Mouse (Mus musculus) limb, embryonic 12.5 days (tissue): ENCODE data around the gene Gsto2. TPM values are rescaled to one million over a fixed set of nuclear protein-coding genes. Genes with fewer than 3 reads are reported as not detected.

Source experiments
- ATAC-seq: fragments of 200-750 bp; cut with Nextera tagmentation; 2 replicates; pipeline ENCODE4 v1.8.0; 2017; ENCODE audit warnings: low read depth, moderate TSS enrichment; ENCODE audit not compliant: insufficient number of reproducible peaks, insufficient read depth, low FRiP score, low TSS enrichment
- H3K27ac ChIP-seq: fragments of 300-500 bp; sonication (generic); 2 replicates; pipeline ENCODE4 v1.5.1; 2016; ENCODE audit warnings: mild to moderate bottlenecking, moderate library complexity
- H3K27me3 ChIP-seq: fragments of 300-500 bp; sonication (generic); 2 replicates; pipeline ENCODE4 v1.6.1; 2016; ENCODE audit warnings: mild to moderate bottlenecking, moderate library complexity
- H3K36me3 ChIP-seq: fragments of 300-500 bp; sonication (generic); 2 replicates; pipeline ENCODE4 v1.6.1; 2016; ENCODE audit warnings: mild to moderate bottlenecking, moderate library complexity
- H3K4me1 ChIP-seq: fragments of 300-500 bp; sonication (generic); replicated peaks from 2 replicates; pipeline ENCODE4 v1.6.1; 2016
- H3K4me2 ChIP-seq: fragments of 300-500 bp; sonication (generic); 2 replicates; pipeline ENCODE4 v1.6.1; 2016; ENCODE audit warnings: mild to moderate bottlenecking, moderate library complexity
- H3K4me3 ChIP-seq: fragments of 300-500 bp; sonication (generic); replicated peaks from 2 replicates; pipeline ENCODE4 v1.5.1; 2016; ENCODE audit warnings: mild to moderate bottlenecking
- H3K9ac ChIP-seq: fragments of 300-500 bp; sonication (generic); replicated peaks from 2 replicates; pipeline ENCODE4 v1.6.1; 2016; ENCODE audit warnings: mild to moderate bottlenecking, moderate library complexity
- H3K9me3 ChIP-seq: fragments of 300-500 bp; sonication (generic); 2 replicates; pipeline ENCODE4 v1.6.1; 2016; ENCODE audit warnings: mild to moderate bottlenecking, moderate library complexity
- WGBS: fragments of 180-500 bp; shearing (Covaris S2); methylation state at CpG from one replicate; pipeline ENCODE4 v1.1.7; 2016; 5-methylcytosine and 5-hydroxymethylcytosine counted together
- polyA plus RNA-seq: library from polyadenylated mRNA; unstranded; fragments of >200 nt; fragmentation: Nextera tagmentation; extraction: Ambion mirVana; gene quantifications from 2 replicates; pipeline ENCODE4 v1.2.1, GENCODE M21; 2016

The Gsto2 gene
- polyA plus RNA-seq, 1 experiment from 2014 or later = 0.59 TPM

DNA sequence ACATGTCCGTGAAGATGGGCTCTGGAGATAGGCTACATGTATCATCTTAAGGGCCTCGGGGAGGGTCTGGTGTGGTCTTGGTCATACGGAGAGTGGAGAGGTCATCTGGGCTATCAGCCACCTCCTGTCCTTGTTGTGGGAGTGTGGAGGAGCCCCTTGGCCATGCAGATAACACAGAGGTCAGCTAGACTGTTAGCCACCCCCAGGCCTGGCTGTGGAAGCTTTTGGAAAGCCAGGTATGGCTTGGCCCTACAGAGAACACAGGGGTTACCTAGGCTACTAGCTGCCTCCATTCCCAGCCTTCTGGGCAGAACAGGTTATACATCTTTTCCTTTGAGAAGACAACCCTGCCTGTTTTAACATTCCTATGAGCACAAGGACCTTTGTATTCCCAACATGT, 2.8 kb upstream of the Gsto2 start:
- no peak overlapping the region for H3K9ac ChIP-seq
- H3K27ac ChIP-seq = no peak overlapping the region
- peaks cover 7% of the 10 kb centered on the region; the same call in 1 of the 2 replicates for H3K4me1 ChIP-seq
- ATAC-seq = no peak
- peaks cover 61% of the 10 kb centered on the region for H3K36me3 ChIP-seq
- no peaks in the 10 kb centered on the region for H3K27me3 ChIP-seq
- no peaks in the 10 kb centered on the region for H3K9me3 ChIP-seq
- no peak overlapping the region for H3K4me2 ChIP-seq
- H3K4me3 ChIP-seq = no peak overlapping the region
- 93% methylated on average over 3 of the region's 3 CpGs for WGBS

DNA sequence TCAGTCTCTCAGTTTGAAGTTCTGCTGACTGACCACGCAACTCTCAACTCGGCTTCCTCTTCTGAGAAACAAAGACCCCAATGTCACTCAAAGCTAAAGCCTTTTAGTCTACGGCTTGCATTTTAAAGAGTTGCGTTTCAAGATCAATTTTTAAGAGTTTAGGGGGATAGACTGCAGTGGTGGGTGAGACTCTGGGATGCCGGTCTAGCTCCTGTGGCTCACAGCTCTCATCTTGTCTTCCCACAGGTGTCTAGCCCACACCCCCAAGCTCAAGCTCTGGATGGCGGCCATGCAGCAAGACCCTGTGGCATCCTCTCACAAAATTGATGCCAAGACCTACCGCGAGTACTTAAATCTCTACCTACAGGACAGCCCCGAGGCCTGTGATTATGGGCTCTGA, 1.3 kb upstream of the Gsto2 start:
- H3K27me3 ChIP-seq = no peaks in the 10 kb centered on the region
- H3K9ac ChIP-seq = no peak overlapping the region
- no peak for ATAC-seq
- H3K4me3 ChIP-seq = no peak overlapping the region
- H3K27ac ChIP-seq = no peak overlapping the region
- H3K9me3 ChIP-seq = no peaks in the 10 kb centered on the region
- 96% methylated on average over 9 of the region's 9 CpGs for WGBS
- H3K4me2 ChIP-seq = no peak overlapping the region
- H3K36me3 ChIP-seq = peaks cover 47% of the 10 kb centered on the region
- peaks cover 12% of the 10 kb centered on the region; the same call in 1 of the 2 replicates for H3K4me1 ChIP-seq

DNA sequence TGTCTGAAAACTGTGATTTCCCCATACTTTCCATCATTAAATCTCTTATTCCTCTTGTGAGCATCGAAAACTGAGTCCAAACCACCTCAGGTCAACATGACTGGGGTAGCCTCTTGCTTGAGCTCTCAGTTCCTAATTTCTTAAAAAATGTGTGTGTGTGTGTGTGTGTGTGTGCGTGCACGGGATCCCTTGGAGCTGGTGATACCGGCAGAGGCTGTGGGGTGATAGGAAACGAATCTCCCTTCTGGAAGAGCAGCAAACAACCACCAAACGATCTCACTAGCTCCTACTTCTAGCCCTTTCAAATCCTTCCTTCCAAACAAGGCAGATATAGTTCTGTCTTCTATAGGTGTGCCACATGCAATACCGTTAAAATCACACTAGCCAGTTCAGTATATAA, 613 bp upstream of the Gsto2 start:
- H3K4me1 ChIP-seq = peaks cover 15% of the 10 kb centered on the region
- no peak overlapping the region for H3K27ac ChIP-seq
- ATAC-seq = no peak
- WGBS = 84% methylated on average over 7 of the region's 7 CpGs
- peaks cover 40% of the 10 kb centered on the region for H3K36me3 ChIP-seq
- H3K4me3 ChIP-seq = peak overlapping the region; percentile 65
- H3K27me3 ChIP-seq = no peaks in the 10 kb centered on the region
- peak overlapping the region; percentile 78 for H3K4me2 ChIP-seq
- H3K9me3 ChIP-seq = no peaks in the 10 kb centered on the region
- H3K9ac ChIP-seq = peak overlapping the region; percentile 80; the same call in 1 of the 2 replicates

DNA sequence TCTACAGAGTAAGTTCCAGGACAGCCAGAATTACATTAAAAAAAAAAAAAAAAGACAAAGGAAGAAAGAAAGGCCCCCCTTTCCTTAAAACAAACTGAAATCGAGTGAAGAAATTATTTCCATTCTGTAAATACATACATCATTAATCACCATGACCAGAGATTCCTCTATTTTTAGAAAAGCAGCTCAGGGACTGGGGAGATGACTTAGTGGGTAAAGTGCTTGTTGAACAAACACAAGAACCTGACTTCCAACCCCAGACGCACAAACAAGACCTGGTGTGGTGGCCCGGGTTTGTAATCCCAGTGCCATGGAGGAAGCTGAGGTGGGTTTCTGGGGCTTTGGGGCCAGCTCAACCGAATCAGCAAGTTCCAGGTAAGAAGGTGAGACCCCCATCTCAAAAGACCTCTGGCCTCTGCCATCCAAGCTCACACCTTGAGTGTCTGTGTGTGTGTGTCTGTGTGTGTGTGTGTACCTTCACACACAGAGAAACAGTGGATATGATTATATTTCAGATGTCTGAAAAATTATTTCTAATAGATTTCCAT, 2.4 kb downstream of the Gsto2 start:
- no peak for ATAC-seq
- no peaks in the 10 kb centered on the region for H3K9me3 ChIP-seq
- H3K27me3 ChIP-seq = no peaks in the 10 kb centered on the region
- H3K4me1 ChIP-seq = peaks cover 21% of the 10 kb centered on the region
- no peak overlapping the region for H3K4me2 ChIP-seq
- WGBS = 74% methylated on average over 4 of the region's 4 CpGs
- peaks cover 18% of the 10 kb centered on the region for H3K36me3 ChIP-seq
- H3K27ac ChIP-seq = no peak overlapping the region
- H3K4me3 ChIP-seq = no peak overlapping the region
- no peak overlapping the region for H3K9ac ChIP-seq

DNA sequence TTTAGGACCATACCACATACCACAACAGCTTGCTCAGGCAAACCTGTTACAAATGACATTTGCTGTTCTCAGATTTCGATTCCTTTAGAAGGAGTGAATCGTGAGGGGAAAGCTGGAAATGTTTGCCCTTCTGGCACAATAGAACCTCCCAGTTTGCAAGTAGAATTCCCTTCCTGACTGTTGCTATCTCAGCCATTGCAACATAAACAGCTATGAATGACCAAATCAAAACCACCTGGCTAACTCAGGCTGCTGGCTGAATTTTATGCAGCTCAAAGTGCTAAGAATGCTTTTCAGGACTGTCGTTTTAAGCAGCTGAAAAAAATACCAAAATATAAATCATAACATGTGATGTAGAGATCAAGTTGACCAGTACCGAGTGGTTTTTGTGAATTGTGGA, 3.6 kb downstream of the Gsto2 start:
- Histone ChIP-seq H3K9ac (no peak overlapping the region), H3K4me2 (no peak overlapping the region), H3K27me3 (peaks cover 1% of the 10 kb centered on the region; the same call in 1 of the 2 replicates), H3K27ac (peak overlapping the region; percentile 72), H3K9me3 (no peaks in the 10 kb centered on the region), H3K4me3 (no peak overlapping the region), H3K4me1 (peaks cover 21% of the 10 kb centered on the region), H3K36me3 (peaks cover 6% of the 10 kb centered on the region)
- WGBS = 35% methylated on average over 4 of the region's 4 CpGs
- no peak for ATAC-seq

DNA sequence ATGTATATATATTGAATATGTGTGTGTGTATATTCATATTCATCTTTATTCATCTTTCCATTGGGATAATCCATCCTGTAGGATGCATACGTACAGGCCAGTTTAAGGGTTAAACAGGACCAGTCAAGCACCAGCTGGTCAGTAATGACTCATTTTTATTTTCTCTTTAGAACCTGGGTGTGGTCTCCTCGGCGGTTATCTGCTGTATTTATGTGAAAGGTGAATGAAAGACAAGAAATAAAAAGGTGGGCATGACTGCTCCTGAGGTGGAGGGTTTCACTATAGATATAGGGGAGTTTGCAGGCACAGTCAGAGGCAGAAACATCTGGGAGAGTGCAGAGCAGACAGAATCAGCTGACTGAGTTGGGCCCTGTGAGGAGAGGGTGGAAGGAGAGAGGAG, 4.2 kb downstream of the Gsto2 start:
- no peaks in the 10 kb centered on the region; the same call in 1 of the 2 replicates for H3K36me3 ChIP-seq
- peaks cover 21% of the 10 kb centered on the region for H3K4me1 ChIP-seq
- H3K4me2 ChIP-seq = no peak overlapping the region
- no peaks in the 10 kb centered on the region for H3K9me3 ChIP-seq
- H3K9ac ChIP-seq = no peak overlapping the region
- no peak overlapping the region for H3K4me3 ChIP-seq
- H3K27me3 ChIP-seq = peaks cover 3% of the 10 kb centered on the region; the same call in 1 of the 2 replicates
- ATAC-seq = no peak
- 44% methylated on average over 3 of the region's 3 CpGs for WGBS
- 0 out of 2 replicates have a peak overlapping the region, but pooled peaks have one; percentile 72 for H3K27ac ChIP-seq

DNA sequence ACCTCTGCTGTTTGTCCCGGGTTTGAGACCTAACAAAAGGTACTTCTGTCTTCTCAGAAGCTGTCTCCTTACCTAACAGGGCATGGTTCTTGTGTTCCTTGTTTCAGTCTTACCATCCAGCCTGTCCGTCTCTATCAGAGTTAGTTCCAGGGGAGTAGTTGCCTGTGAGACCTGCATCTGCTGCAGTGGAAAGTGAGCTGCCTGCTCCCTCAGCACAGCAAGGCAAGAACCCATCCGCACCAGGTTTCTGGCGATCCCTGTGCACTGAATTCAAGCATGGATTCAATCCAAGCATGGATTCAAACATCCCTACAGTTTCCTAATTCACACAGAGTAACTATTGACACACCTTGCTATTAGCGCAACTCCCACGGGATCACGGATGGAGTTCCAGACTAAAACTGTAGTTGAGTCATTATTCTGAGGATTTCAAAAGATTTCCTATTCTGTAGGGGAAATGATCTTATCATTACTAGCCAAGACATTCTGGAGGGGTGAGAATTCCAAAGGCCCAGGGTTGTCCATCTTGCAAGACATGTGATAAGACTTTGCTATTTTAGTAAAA, 4.8 kb downstream of the Gsto2 start:
- H3K9me3 ChIP-seq = no peaks in the 10 kb centered on the region

DNA sequence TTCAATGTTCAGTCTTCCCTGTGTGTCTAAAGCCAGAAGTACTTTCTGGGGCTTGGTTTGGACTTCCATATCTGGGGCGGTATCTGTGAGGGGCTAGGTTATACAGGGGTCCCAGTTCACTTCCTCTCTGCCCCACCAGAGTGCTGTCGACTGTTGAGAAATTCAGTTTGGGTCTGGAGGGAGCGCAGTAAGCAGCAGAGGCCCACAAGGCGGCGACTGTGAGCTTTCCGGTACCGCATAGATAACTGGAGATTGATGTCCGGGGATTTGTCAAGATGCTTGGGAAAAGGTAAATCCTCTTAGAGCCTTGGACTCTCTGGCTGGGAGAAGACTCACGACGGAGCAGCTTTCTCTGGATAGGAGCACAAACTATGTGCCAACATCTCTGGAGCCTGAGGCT, 6.2 kb downstream of the Gsto2 start:
- no peaks in the 10 kb centered on the region for H3K36me3 ChIP-seq
- no peak overlapping the region for H3K9ac ChIP-seq
- 35% methylated on average over 10 of the region's 10 CpGs for WGBS
- no peak overlapping the region for H3K27ac ChIP-seq
- no peak for ATAC-seq
- no peak overlapping the region for H3K4me3 ChIP-seq
- peaks cover 7% of the 10 kb centered on the region for H3K27me3 ChIP-seq
- no peaks in the 10 kb centered on the region for H3K9me3 ChIP-seq
- H3K4me2 ChIP-seq = no peak overlapping the region
- peaks cover 14% of the 10 kb centered on the region for H3K4me1 ChIP-seq

More for the DNA sequence above, 4.8 kb downstream of the Gsto2 start:
- Histone ChIP-seq H3K4me3 (no peak overlapping the region), H3K4me1 (peaks cover 17% of the 10 kb centered on the region), H3K36me3 (no peaks in the 10 kb centered on the region), H3K27ac (0 out of 2 replicates have a peak overlapping the region, but pooled peaks have one; percentile 45), H3K27me3 (peaks cover 3% of the 10 kb centered on the region; the same call in 1 of the 2 replicates), H3K9ac (no peak overlapping the region), H3K4me2 (no peak overlapping the region)
- ATAC-seq = no peak
- WGBS = 76% methylated on average over 7 of the region's 7 CpGs

DNA sequence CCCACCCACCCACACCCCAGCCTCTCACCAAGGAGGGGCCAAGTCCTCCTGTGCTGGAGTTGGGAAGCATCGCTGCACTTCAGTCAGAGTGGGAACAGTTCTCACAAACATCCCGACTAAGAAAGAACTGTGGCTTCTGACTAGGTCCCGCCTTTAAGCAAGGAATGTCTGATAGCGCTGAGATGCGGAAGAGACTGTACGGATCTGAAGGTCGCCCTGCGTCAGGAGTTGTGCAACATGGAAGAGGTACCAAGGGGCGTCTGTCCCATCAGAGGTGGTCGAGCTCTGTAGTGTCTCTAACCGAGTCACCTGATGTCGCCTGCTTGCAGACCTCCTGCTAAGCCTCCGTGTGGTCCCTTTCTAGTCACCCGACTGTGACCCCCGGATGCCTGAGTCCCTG, 10.9 kb downstream of the Gsto2 start:
- WGBS = 84% methylated on average over 15 of the region's 15 CpGs

DNA sequence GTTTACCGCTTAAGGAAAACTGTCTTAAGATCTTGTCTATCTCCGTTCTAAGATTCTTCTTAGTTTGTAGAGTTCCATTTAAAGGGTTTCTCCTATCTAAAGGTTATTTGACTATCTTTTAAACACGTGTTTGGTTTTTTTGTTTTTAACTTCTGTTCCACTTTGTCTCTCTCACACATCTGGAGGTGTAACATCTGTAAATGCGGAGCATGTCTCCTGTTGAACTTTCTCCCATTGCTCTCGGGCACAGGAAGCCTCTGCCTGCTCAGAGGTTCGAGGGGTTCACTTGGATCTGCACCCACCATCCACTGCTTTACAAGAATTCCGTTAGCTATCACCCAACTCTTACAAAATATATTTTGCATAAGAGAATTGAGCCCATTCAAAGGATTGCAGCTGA, 16.2 kb downstream of the Gsto2 start:
- H3K27ac ChIP-seq = no peak overlapping the region

More for the DNA sequence above, 10.9 kb downstream of the Gsto2 start:
- ATAC-seq = no peak
- Histone ChIP-seq H3K4me1 (no peaks in the 10 kb centered on the region; the same call in 1 of the 2 replicates), H3K9me3 (no peaks in the 10 kb centered on the region), H3K4me2 (no peak overlapping the region), H3K9ac (no peak overlapping the region), H3K36me3 (no peaks in the 10 kb centered on the region), H3K27me3 (peaks cover 7% of the 10 kb centered on the region), H3K4me3 (no peak overlapping the region), H3K27ac (no peak overlapping the region)

DNA sequence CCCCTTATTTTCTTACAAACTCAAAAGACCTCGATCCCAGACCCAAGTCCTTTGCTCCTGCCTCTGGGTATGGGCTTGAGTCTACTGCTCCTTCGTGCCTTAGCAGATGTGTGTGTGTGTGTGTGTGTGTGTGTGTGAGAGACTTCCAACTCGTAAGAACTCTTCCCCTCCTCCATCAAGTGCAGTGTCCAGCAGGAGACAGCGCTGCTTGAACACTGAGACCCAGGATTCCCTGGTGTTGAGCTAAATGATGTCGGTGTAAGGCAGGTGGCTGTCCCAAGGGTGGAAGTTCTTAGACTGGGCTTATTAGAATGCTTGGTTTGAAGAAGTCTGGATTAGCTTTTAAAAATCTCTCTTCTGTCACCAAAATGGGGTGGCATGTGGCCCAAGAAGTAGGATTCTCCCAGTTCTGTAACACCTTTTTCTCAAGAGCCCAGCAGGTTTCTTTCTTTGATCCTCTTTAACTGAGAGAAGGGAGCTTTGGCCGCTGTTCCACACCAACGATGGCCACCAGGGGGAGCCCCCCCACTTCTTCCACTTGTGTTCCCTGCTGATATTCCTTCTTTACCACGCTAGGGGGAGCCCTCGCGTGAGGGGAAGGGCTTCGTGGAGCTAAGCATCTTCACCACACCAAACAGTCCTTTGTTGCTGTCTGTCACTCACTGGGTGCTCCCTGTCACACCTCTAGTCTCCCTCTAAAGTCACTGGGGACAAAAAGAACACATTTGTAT, 17.0 kb downstream of the Gsto2 start:
- H3K4me3 ChIP-seq = no peak overlapping the region
- no peak overlapping the region for H3K4me2 ChIP-seq
- H3K9ac ChIP-seq = no peak overlapping the region
- peaks cover 23% of the 10 kb centered on the region for H3K4me1 ChIP-seq
- no peak for ATAC-seq
- 0 out of 2 replicates have a peak overlapping the region, but pooled peaks have one; percentile 35 for H3K27ac ChIP-seq
- H3K9me3 ChIP-seq = no peaks in the 10 kb centered on the region
- no peaks in the 10 kb centered on the region for H3K27me3 ChIP-seq
- H3K36me3 ChIP-seq = no peaks in the 10 kb centered on the region
- WGBS = 24% methylated on average over 11 of the region's 11 CpGs

More for the DNA sequence above, 16.2 kb downstream of the Gsto2 start:
- no peak for ATAC-seq
- H3K9ac ChIP-seq = no peak overlapping the region
- peaks cover 18% of the 10 kb centered on the region for H3K4me1 ChIP-seq
- no peaks in the 10 kb centered on the region for H3K27me3 ChIP-seq
- no peak overlapping the region for H3K4me3 ChIP-seq
- H3K4me2 ChIP-seq = no peak overlapping the region
- H3K9me3 ChIP-seq = no peaks in the 10 kb centered on the region
- no peaks in the 10 kb centered on the region for H3K36me3 ChIP-seq
- WGBS = 80% methylated on average over 7 of the region's 7 CpGs
